9 mouse cellular contexts compared by ENCODE assay signal in the genomic region with DNA sequence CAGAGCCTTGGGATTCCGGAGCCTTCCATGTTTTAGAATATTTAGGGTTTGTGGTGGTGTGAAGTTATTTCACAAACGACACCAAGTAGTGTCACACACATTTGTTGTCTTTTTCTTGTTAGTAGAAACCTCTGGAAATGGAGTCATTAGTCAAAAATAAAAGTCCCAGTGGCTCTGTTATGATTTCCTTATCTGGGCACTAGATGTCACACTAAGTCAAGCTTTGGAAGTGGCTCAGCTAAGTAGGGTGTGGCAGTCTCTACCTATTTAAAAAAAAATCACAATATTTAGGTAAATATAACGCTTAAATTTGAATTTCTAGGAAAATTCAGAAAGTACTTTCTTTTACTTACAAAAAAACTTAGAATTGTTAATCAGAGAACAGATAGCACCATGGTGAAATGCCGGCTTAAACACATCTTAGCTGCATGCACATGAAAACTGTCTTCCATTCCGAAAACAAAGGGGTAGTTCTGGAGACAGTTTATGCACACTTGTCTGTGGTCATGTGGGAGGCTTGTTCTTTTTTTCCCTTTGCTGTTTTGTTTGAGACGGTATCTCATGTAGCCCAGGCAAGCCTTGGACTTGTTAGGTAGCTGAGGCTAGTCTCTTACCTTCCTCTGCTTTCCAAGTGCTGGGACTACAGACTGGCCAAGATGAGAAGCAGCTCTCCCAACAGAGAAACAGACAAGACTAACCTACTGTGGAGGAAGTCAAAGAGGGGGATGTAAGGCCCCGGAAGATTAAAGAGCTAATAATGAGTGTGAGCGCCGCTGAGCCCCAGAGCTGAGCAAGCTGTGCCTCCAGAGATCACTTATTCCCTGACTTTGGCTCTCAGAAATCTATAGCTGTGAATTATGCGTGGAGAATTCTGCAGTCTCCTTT. TPM values are rescaled to one million over a fixed set of nuclear protein-coding genes. Genes with fewer than 3 reads are reported as not detected.
DNase-seq lines count a peak whose midpoint lies in the region; ATAC-seq and TF ChIP-seq lines count a peak whose summit lies in the region.
"Had no signal": no experiment of that assay in that cellular context is flagged by ENCODE, and none has a peak within 500 bp of the region (broad histone marks: within the 10 kb centered on the region; RNA-seq: fewer than 3 reads in every experiment).

No protein-coding gene starts in this region.

- 62% methylated on average over 10 of the region's 10 CpGs for WGBS in heart, embryonic 15.5 days
- 50% methylated on average over 10 of the region's 10 CpGs for WGBS in embryonic facial prominence, embryonic 14.5 days
- 34% methylated on average over 10 of the region's 10 CpGs for WGBS in limb, embryonic 14.5 days

- H3K27ac ChIP-seq in heart, embryonic 15.5 days: no peak overlapping the region
- no peak overlapping the region for H3K27ac ChIP-seq in embryonic facial prominence, embryonic 14.5 days (replicated peaks; ENCODE audit: low read depth, low read length)
- H3K27ac ChIP-seq in limb, embryonic 14.5 days (replicated peaks; ENCODE audit: low read depth, low read length): no peak overlapping the region
- H3K27ac ChIP-seq: neural tube, embryonic 12.5 days had no signal

- no peak overlapping the region for H3K4me3 ChIP-seq in heart, embryonic 15.5 days
- H3K4me3 ChIP-seq in embryonic facial prominence, embryonic 14.5 days (ENCODE audit: low read depth, low read length): no peak overlapping the region
- no peak overlapping the region for H3K4me3 ChIP-seq in limb, embryonic 14.5 days (replicated peaks; ENCODE audit: low read length)
- H3K4me3 ChIP-seq: neural tube, embryonic 12.5 days had no signal

- no peak for DNase-seq in heart, postnatal 14 days
- peak; percentile 35 for DNase-seq in ES-CJ7 (ENCODE audit: low read depth, low spot score)
- peak; percentile 35 for DNase-seq in embryonic facial prominence, embryonic 14.5 days (ENCODE audit: low spot score)
- DNase-seq in limb, embryonic 14.5 days (ENCODE audit: low spot score): peak; percentile 47
- peak; percentile 71 for DNase-seq in splenic B cell, adult 2 months (ENCODE audit: low read depth, low spot score)
- DNase-seq in adrenal gland, postnatal 25 days: no peak

- no peak for TF ChIP-seq POLR2A in limb, embryonic 14.5 days (IDR thresholded peaks at IDR 0.05; ENCODE audit: borderline replicate concordance, extremely low read depth, insufficient read depth, insufficient read length)

- no peaks in the 10 kb centered on the region for H3K4me1 ChIP-seq in heart, embryonic 15.5 days (replicated peaks)
- no peaks in the 10 kb centered on the region for H3K4me1 ChIP-seq in embryonic facial prominence, embryonic 14.5 days (ENCODE audit: control insufficient read depth, insufficient read depth, low read length)
- H3K4me1 ChIP-seq in limb, embryonic 14.5 days (ENCODE audit: control insufficient read depth, insufficient read depth, low read length): no peaks in the 10 kb centered on the region; the same call in 1 of the 2 replicates

- H3K9me3 ChIP-seq in heart, embryonic 15.5 days (replicated peaks): no peaks in the 10 kb centered on the region
- H3K9me3 ChIP-seq in embryonic facial prominence, embryonic 14.5 days (ENCODE audit: control insufficient read depth, low read length): no peaks in the 10 kb centered on the region
- no peaks in the 10 kb centered on the region for H3K9me3 ChIP-seq in limb, embryonic 14.5 days (ENCODE audit: control insufficient read depth, low read length)
- H3K9me3 ChIP-seq: neural tube, embryonic 12.5 days had no signal

- H3K36me3 ChIP-seq in heart, embryonic 15.5 days: peaks cover 21% of the 10 kb centered on the region
- peaks cover 26% of the 10 kb centered on the region for H3K36me3 ChIP-seq in embryonic facial prominence, embryonic 14.5 days (ENCODE audit: control insufficient read depth, insufficient read depth, low read length)
- H3K36me3 ChIP-seq in limb, embryonic 14.5 days (ENCODE audit: control insufficient read depth, insufficient read depth, low read length): peaks cover 39% of the 10 kb centered on the region
- no peaks in the 10 kb centered on the region for H3K36me3 ChIP-seq in splenic B cell, adult 2 months (ENCODE audit: control insufficient read depth, insufficient read depth, low read length, poor library complexity, severe bottlenecking)
- H3K36me3 ChIP-seq: neural tube, embryonic 12.5 days had no signal

- no peaks in the 10 kb centered on the region for H3K27me3 ChIP-seq in heart, embryonic 15.5 days
- no peaks in the 10 kb centered on the region for H3K27me3 ChIP-seq in embryonic facial prominence, embryonic 14.5 days (replicated peaks; ENCODE audit: control insufficient read depth, insufficient read depth, low read length)
- H3K27me3 ChIP-seq in limb, embryonic 14.5 days (ENCODE audit: control insufficient read depth, insufficient read depth, low read length): no peaks in the 10 kb centered on the region
- no peaks in the 10 kb centered on the region for H3K27me3 ChIP-seq in splenic B cell, adult 2 months (ENCODE audit: control insufficient read depth, insufficient read depth, low read length, poor library complexity, severe bottlenecking)
- H3K27me3 ChIP-seq: neural tube, embryonic 12.5 days had no signal

- no peak overlapping the region for H3K4me2 ChIP-seq in heart, embryonic 15.5 days
- H3K4me2 ChIP-seq in embryonic facial prominence, embryonic 14.5 days (ENCODE audit: low read depth, low read length): no peak overlapping the region
- H3K4me2 ChIP-seq in limb, embryonic 14.5 days (replicated peaks; ENCODE audit: low read depth, low read length, severe bottlenecking): no peak overlapping the region
- H3K4me2 ChIP-seq: neural tube, embryonic 12.5 days had no signal

- ATAC-seq in heart, embryonic 15.5 days (replicated peaks; ENCODE audit: insufficient number of reproducible peaks, insufficient read depth, low FRiP score, low read depth): no peak
- ATAC-seq in embryonic facial prominence, embryonic 14.5 days (ENCODE audit: low read depth): peak; percentile 67
- ATAC-seq in limb, embryonic 14.5 days (ENCODE audit: low FRiP score, low read depth): no peak
- no peak for ATAC-seq in erythroblast, adult 5-6 weeks (replicated peaks; ENCODE audit: low FRiP score, poor library complexity, severe bottlenecking)

- 0 out of 2 replicates have a peak overlapping the region, but pooled peaks have one; percentile 11 for H3K9ac ChIP-seq in heart, embryonic 15.5 days
- no peak overlapping the region for H3K9ac ChIP-seq in embryonic facial prominence, embryonic 14.5 days (ENCODE audit: low read depth, low read length)
- H3K9ac ChIP-seq in limb, embryonic 14.5 days (ENCODE audit: low read depth, low read length, severe bottlenecking): 0 out of 2 replicates have a peak overlapping the region, but pooled peaks have one; percentile 2
- H3K9ac ChIP-seq: neural tube, embryonic 12.5 days had no signal

- intact Hi-C loops in heart, postnatal 14 days (cut with DNase I): loop anchor here (1.0 to 5.0 kb wide), 2 partner anchors 154 to 210 kb away; no protein-coding TSS in a partner anchor

RNA-seq across cellular contexts. Expression of a gene that starts 33.3 kb away (rescaled TPM):
- polyA plus RNA-seq in heart, embryonic 15.5 days (2015; fragmentation: Nextera tagmentation; extraction: Ambion mirVana): 38.2 and 44.2 TPM in 2 replicates
- 10 to 100 TPM; 23.5 to 24.8 TPM for total RNA-seq in heart, postnatal 14 days (2021)
- 59.2 and 60.6 TPM in 2 replicates for polyA plus RNA-seq in embryonic facial prominence, embryonic 14.5 days (2014; fragmentation: Nextera tagmentation; extraction: Ambion mirVana)
- 69.6 and 71.7 TPM in 2 replicates for polyA plus RNA-seq in limb, embryonic 14.5 days (2012; rRNA removed)
- 51.7 and 52.9 TPM in 2 replicates for polyA plus RNA-seq in limb, embryonic 14.5 days (2014; fragmentation: Nextera tagmentation; extraction: Ambion mirVana)
- 0.77 and 1.3 TPM in 2 replicates for total RNA-seq in erythroblast, adult 5-6 weeks (2015; ENCODE audit: low replicate concordance)
- total RNA-seq in erythroblast, adult 5-6 weeks (2017; ENCODE audit: low replicate concordance): 0.34 and 2.8 TPM in 2 replicates
- total RNA-seq in adrenal gland, postnatal 25 days (2021): 14.9 and 23.7 TPM in 2 replicates

RNA-seq across cellular contexts. Expression of a gene that starts 43.3 kb away (rescaled TPM):
- polyA plus RNA-seq in heart, embryonic 15.5 days (2015; fragmentation: Nextera tagmentation; extraction: Ambion mirVana): 0.68 and 0.84 TPM in 2 replicates
- total RNA-seq in heart, postnatal 14 days (2021): 1 to 10 TPM in 1 of 2 experiments, under 1 TPM in 1; 0.96 to 1.7 TPM
- polyA plus RNA-seq in embryonic facial prominence, embryonic 14.5 days (2014; fragmentation: Nextera tagmentation; extraction: Ambion mirVana): 1.6 and 1.7 TPM in 2 replicates
- 1.7 and 3.1 TPM in 2 replicates for polyA plus RNA-seq in limb, embryonic 14.5 days (2012; rRNA removed)
- polyA plus RNA-seq in limb, embryonic 14.5 days (2014; fragmentation: Nextera tagmentation; extraction: Ambion mirVana): 1.2 and 1.5 TPM in 2 replicates
- 1.9 and 2.1 TPM in 2 replicates for total RNA-seq in erythroblast, adult 5-6 weeks (2015; ENCODE audit: low replicate concordance)
- total RNA-seq in erythroblast, adult 5-6 weeks (2017; ENCODE audit: low replicate concordance): 1.1 TPM in 2 replicates
- total RNA-seq in adrenal gland, postnatal 25 days (2021): 1.3 and 3.7 TPM in 2 replicates

Comparison
In these comparisons a context has a peak if more than half of its experiments do, and no peak if none do; other contexts are left out.
1. DNase-seq: peak in ES-CJ7 (single experiment), embryonic facial prominence, embryonic 14.5 days (single experiment), limb, embryonic 14.5 days (single experiment) and splenic B cell, adult 2 months (single experiment); none in heart, postnatal 14 days (0 of 2) and adrenal gland, postnatal 25 days (single experiment).